Mouse (Mus musculus) liver, embryonic 14.5 days (tissue): ENCODE data around the gene Rbak. TPM values are rescaled to one million over a fixed set of nuclear protein-coding genes. Genes with fewer than 3 reads are reported as not detected.

Source experiments
- ATAC-seq: fragments of 200-750 bp; cut with Nextera tagmentation; 2 replicates; pipeline ENCODE4 v1.8.0; 2017; ENCODE audit warnings: moderate number of reproducible peaks, mild to moderate bottlenecking, moderate library complexity; ENCODE audit not compliant: insufficient read depth
- DNase-seq, 3 experiments: peaks; one replicate each; pipeline ENCODE4 v3.0.0-alpha.2; 2012 to 2013; ENCODE audit warnings: low read depth in 3 of 3, low spot score in 3 of 3
- H3K27ac ChIP-seq: fragments of 300-500 bp; sonication (generic); 2 replicates; pipeline ENCODE4 v1.5.1; 2014; ENCODE audit warnings: moderate library complexity, mild to moderate bottlenecking, control low read depth, inconsistent platforms
- H3K27me3 ChIP-seq: fragments of 300-500 bp; sonication (generic); 2 replicates; pipeline ENCODE4 v1.6.1; 2014; ENCODE audit warnings: mild to moderate bottlenecking, low read length, moderate library complexity; ENCODE audit not compliant: control insufficient read depth, insufficient read depth
- H3K36me3 ChIP-seq: fragments of 300-500 bp; sonication (generic); replicated peaks from 2 replicates; pipeline ENCODE4 v1.6.1; 2014; ENCODE audit warnings: low read depth; ENCODE audit not compliant: control insufficient read depth, insufficient read depth
- H3K4me1 ChIP-seq, 2 experiments: fragments of 200-500 bp in 1 of 2; fragments of 300-500 bp in 1 of 2; sonication (generic) in 1 of 2; replicated peaks; 2 replicates each; pipeline ENCODE4 v1.6.1; 2012 to 2014; ENCODE audit warnings: antibody characterized with exemption in 1 of 2, inconsistent platforms in 1 of 2, low read length in 1 of 2; ENCODE audit not compliant: control insufficient read depth in 2 of 2, insufficient read depth in 2 of 2
- H3K4me2 ChIP-seq: fragments of 300-500 bp; sonication (generic); 2 replicates; pipeline ENCODE4 v1.6.1; 2014; ENCODE audit warnings: low read depth, mild to moderate bottlenecking, control low read depth, moderate library complexity
- H3K4me3 ChIP-seq, 2 experiments: fragments of 200-500 bp in 1 of 2; fragments of 300-500 bp in 1 of 2; sonication (generic) in 1 of 2; 2 replicates each; pipeline ENCODE4 v1.5.1; 2012 to 2014; ENCODE audit warnings: low read depth in 2 of 2, low read length in 2 of 2, mild to moderate bottlenecking in 2 of 2, control low read depth in 1 of 2, inconsistent platforms in 1 of 2, moderate library complexity in 1 of 2; ENCODE audit not compliant: insufficient read depth in 1 of 2
- H3K9ac ChIP-seq: fragments of 300-500 bp; sonication (generic); replicated peaks from 2 replicates; pipeline ENCODE4 v1.6.1; 2014; ENCODE audit warnings: mild to moderate bottlenecking, control low read depth, moderate library complexity
- H3K9me3 ChIP-seq: fragments of 300-500 bp; sonication (generic); 2 replicates; pipeline ENCODE4 v1.6.1; 2016; ENCODE audit warnings: low read length, mixed read lengths; ENCODE audit not compliant: control insufficient read depth
- CTCF ChIP-seq: IDR thresholded peaks from 2 replicates; pipeline ENCODE4 v1.5.1; 2016; ENCODE audit warnings: antibody characterized with exemption, low read depth, control low read depth
- EP300 ChIP-seq: IDR thresholded peaks from 2 replicates; pipeline ENCODE4 v1.6.1; 2016; ENCODE audit warnings: antibody characterized with exemption, low read depth
- WGBS: fragments of 180-500 bp; shearing (Covaris S2); extraction: QIAGEN DNeasy Blood & Tissue Kit; methylation state at CpG from one replicate; pipeline ENCODE4 v1.1.7; 2014; ENCODE audit not compliant: insufficient replicate concordance; 5-methylcytosine and 5-hydroxymethylcytosine counted together
- microRNA-seq: library from miRNA; unstranded; fragments of <30 nt; microRNA quantifications from one replicate; pipeline ENCODE4, GENCODE M21; 2016
- polyA plus RNA-seq, 2 experiments: library from polyadenylated mRNA; depleted of rRNA in 1 of 2; stranded (reverse) in 1 of 2; unstranded in 1 of 2; fragments of >200 nt; fragmentation: Nextera tagmentation in 1 of 2; extraction: Ambion mirVana in 1 of 2; gene quantifications; 2 replicates each; pipeline versions ENCODE4 v1.2.1 to v1.2.3; 2012 to 2014

Rbak gene
- polyA plus RNA-seq, 2 experiments, result 0.62 to 1.8 TPM

GRCm38 (mm10) chr5:143124805-143125378 is 55.7 kb downstream of the Rbak start:
- DNase-seq (no peak), ATAC-seq (no peak)
- Histone ChIP-seq H3K27ac (no peak overlapping the region), H3K9me3 (no peaks in the 10 kb centered on the region), H3K36me3 (no peaks in the 10 kb centered on the region), H3K27me3 (no peaks in the 10 kb centered on the region), H3K9ac (no peak overlapping the region), H3K4me1 (no peaks in the 10 kb centered on the region), H3K4me3 (no peak overlapping the region), H3K4me2 (no peak overlapping the region)
- 71% methylated on average over 4 of the region's 4 CpGs for WGBS
- TF ChIP-seq EP300 (no peak), CTCF (no peak)

DNA sequence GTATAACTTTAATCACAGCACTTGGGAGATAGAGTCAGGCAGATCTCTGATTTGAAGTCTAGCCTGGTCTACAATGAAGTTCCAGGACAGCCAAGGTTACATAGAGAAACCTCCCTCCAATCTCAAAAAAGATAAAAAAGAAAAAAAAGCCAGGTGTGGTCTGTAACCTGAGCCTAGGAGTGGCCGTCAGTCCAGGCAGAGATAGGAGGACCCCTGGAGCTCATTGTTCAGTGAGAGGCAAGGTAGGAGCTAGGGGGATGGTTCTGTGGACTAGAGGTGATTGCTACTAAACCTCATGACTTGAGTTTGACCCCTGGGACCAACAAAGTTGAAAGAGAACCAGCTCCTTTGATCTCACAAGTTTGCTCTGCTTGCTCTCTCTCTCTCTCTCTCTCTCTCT is 57.9 kb downstream of the Rbak start:
- DNase-seq (no peak), ATAC-seq (no peak)
- Histone ChIP-seq H3K9ac (no peak overlapping the region), H3K36me3 (no peaks in the 10 kb centered on the region), H3K4me2 (no peak overlapping the region), H3K27ac (no peak overlapping the region), H3K4me1 (no peaks in the 10 kb centered on the region), H3K9me3 (no peaks in the 10 kb centered on the region; the same call in 1 of the 2 replicates), H3K27me3 (no peaks in the 10 kb centered on the region), H3K4me3 (no peak overlapping the region)
- WGBS, result 19% methylated on average over 1 of the region's 1 CpGs
- TF ChIP-seq CTCF (no peak), EP300 (no peak)

Small RNA genes within 50 kb of the gene (microRNA-seq; reads per million reads assigned to microRNA genes)
- gene Gm44405, result not detected

Other genes starting within 250 kb of the Rbak start
- 21.1 and 25.3 TPM in 2 replicates for gene Fscn1, start 220.4 kb downstream of the Rbak start, polyA plus RNA-seq (2012; rRNA removed)
- 19.3 and 21.4 TPM in 2 replicates for gene Fscn1, start 220.4 kb downstream of the Rbak start, polyA plus RNA-seq (2014; fragmentation: Nextera tagmentation; extraction: Ambion mirVana)
- gene Rnf216, start 67.8 kb downstream of the Rbak start, polyA plus RNA-seq (2012; rRNA removed), result 8.7 and 9.7 TPM in 2 replicates
- gene Rnf216, start 67.8 kb downstream of the Rbak start, polyA plus RNA-seq (2014; fragmentation: Nextera tagmentation; extraction: Ambion mirVana), result 10.8 and 12.3 TPM in 2 replicates
- gene Olfr718-ps1, start 33.2 kb downstream of the Rbak start, polyA plus RNA-seq (2012; rRNA removed), result not detected in 2 replicates
- not detected in 2 replicates for gene Olfr718-ps1, start 33.2 kb downstream of the Rbak start, polyA plus RNA-seq (2014; fragmentation: Nextera tagmentation; extraction: Ambion mirVana)
- gene Spdye4b, start 242 bp upstream of the Rbak start, polyA plus RNA-seq (2012; rRNA removed), result not detected in 2 replicates
- gene Spdye4b, start 242 bp upstream of the Rbak start, polyA plus RNA-seq (2014; fragmentation: Nextera tagmentation; extraction: Ambion mirVana), result not detected in 2 replicates
- not detected in 2 replicates for gene Spdye4a, start 46.1 kb upstream of the Rbak start, polyA plus RNA-seq (2012; rRNA removed)
- gene Spdye4a, start 46.1 kb upstream of the Rbak start, polyA plus RNA-seq (2014; fragmentation: Nextera tagmentation; extraction: Ambion mirVana), result not detected in 2 replicates
- 2.3 and 2.6 TPM in 2 replicates for gene Zfp12, start 54.4 kb upstream of the Rbak start, polyA plus RNA-seq (2012; rRNA removed)
- gene Zfp12, start 54.4 kb upstream of the Rbak start, polyA plus RNA-seq (2014; fragmentation: Nextera tagmentation; extraction: Ambion mirVana), result 1.8 and 2.3 TPM in 2 replicates
- gene Zfp316, start 89.2 kb upstream of the Rbak start, polyA plus RNA-seq (2012; rRNA removed), result 0.28 and 0.33 TPM in 2 replicates
- gene Zfp316, start 89.2 kb upstream of the Rbak start, polyA plus RNA-seq (2014; fragmentation: Nextera tagmentation; extraction: Ambion mirVana), result 0.05 and 0.10 TPM in 2 replicates
- 0.10 and 0.11 TPM in 2 replicates for gene Zfp853, start 112.8 kb upstream of the Rbak start, polyA plus RNA-seq (2012; rRNA removed)
- gene Zfp853, start 112.8 kb upstream of the Rbak start, polyA plus RNA-seq (2014; fragmentation: Nextera tagmentation; extraction: Ambion mirVana), result not detected in 2 replicates
- 12.7 and 14.1 TPM in 2 replicates for gene E130309D02Rik, start 134.6 kb upstream of the Rbak start, polyA plus RNA-seq (2012; rRNA removed)
- gene E130309D02Rik, start 134.6 kb upstream of the Rbak start, polyA plus RNA-seq (2014; fragmentation: Nextera tagmentation; extraction: Ambion mirVana), result 13.7 and 17.2 TPM in 2 replicates
- 16.4 and 19.3 TPM in 2 replicates for gene Zdhhc4, start 148.5 kb upstream of the Rbak start, polyA plus RNA-seq (2012; rRNA removed)
- gene Zdhhc4, start 148.5 kb upstream of the Rbak start, polyA plus RNA-seq (2014; fragmentation: Nextera tagmentation; extraction: Ambion mirVana), result 24.5 and 25.9 TPM in 2 replicates
- gene Grid2ip, start 176.6 kb upstream of the Rbak start, polyA plus RNA-seq (2012; rRNA removed), result 0.01 and 0.05 TPM in 2 replicates
- gene Grid2ip, start 176.6 kb upstream of the Rbak start, polyA plus RNA-seq (2014; fragmentation: Nextera tagmentation; extraction: Ambion mirVana), result not detected in 2 replicates
- gene Kdelr2, start 223.1 kb upstream of the Rbak start, polyA plus RNA-seq (2012; rRNA removed), result 35.3 and 39.9 TPM in 2 replicates
- gene Kdelr2, start 223.1 kb upstream of the Rbak start, polyA plus RNA-seq (2014; fragmentation: Nextera tagmentation; extraction: Ambion mirVana), result 134 and 135 TPM in 2 replicates